Mouse (Mus musculus) spleen, adult 2 months (tissue): ENCODE data around the gene Glis3. TPM values are rescaled to one million over a fixed set of nuclear protein-coding genes. Genes with fewer than 3 reads are reported as not detected.

ENCODE experiments used
- DNase-seq, 2 experiments: peaks; one replicate each; pipeline versions ENCODE4 v3.0.0 to v3.0.0-alpha.2; 2012 to 2021; ENCODE audit warnings: low spot score in 2 of 2, low read depth in 1 of 2
- H3K27ac ChIP-seq: fragments of 200-500 bp; 2 replicates; pipeline ENCODE4 v1.5.1; 2012; ENCODE audit warnings: low read length, inconsistent platforms; ENCODE audit not compliant: insufficient read depth
- H3K27me3 ChIP-seq: fragments of 200-500 bp; 2 replicates; pipeline ENCODE4 v1.6.1; 2012; ENCODE audit warnings: mild to moderate bottlenecking, moderate library complexity, low read length, inconsistent platforms; ENCODE audit not compliant: control insufficient read depth, insufficient read depth
- H3K36me3 ChIP-seq: fragments of 200-500 bp; 2 replicates; pipeline ENCODE4 v1.6.1; 2012; ENCODE audit warnings: mild to moderate bottlenecking, low read length, inconsistent platforms; ENCODE audit not compliant: control insufficient read depth, insufficient read depth
- H3K4me1 ChIP-seq: fragments of 200-500 bp; 2 replicates; pipeline ENCODE4 v1.6.1; 2011; ENCODE audit warnings: inconsistent platforms; ENCODE audit not compliant: control insufficient read depth, insufficient read depth, insufficient read length
- H3K4me3 ChIP-seq: fragments of 200-500 bp; 2 replicates; pipeline ENCODE4 v1.5.1; 2011; ENCODE audit warnings: mild to moderate bottlenecking, inconsistent platforms; ENCODE audit not compliant: insufficient read depth, insufficient read length; ENCODE audit errors: extremely low read depth
- CTCF ChIP-seq: fragments of 200-500 bp; IDR thresholded peaks from 2 replicates; pipeline ENCODE4 v1.5.1; 2011; ENCODE audit warnings: mild to moderate bottlenecking, inconsistent platforms; ENCODE audit not compliant: insufficient read depth, insufficient read length, insufficient replicate concordance; ENCODE audit errors: extremely low read depth
- POLR2A ChIP-seq: fragments of 200-500 bp; IDR thresholded peaks from 2 replicates; pipeline ENCODE4 v1.6.1; 2011; ENCODE audit warnings: low read depth, low read length, inconsistent platforms
- whole genome bisulfite sequencing: fragments of 180-500 bp; shearing (Covaris S2); methylation state at CpG from one replicate; pipeline ENCODE4 v1.1.7; 2018; 5-methylcytosine and 5-hydroxymethylcytosine counted together
- polyA plus RNA-seq: library from polyadenylated mRNA; depleted of rRNA; stranded (reverse); fragments of >200 nt; gene quantifications from 2 replicates; pipeline ENCODE4 v1.2.3, GENCODE M21; 2012

Glis3 gene
- polyA plus RNA-seq, 1 experiment: 1.7 TPM

DNA sequence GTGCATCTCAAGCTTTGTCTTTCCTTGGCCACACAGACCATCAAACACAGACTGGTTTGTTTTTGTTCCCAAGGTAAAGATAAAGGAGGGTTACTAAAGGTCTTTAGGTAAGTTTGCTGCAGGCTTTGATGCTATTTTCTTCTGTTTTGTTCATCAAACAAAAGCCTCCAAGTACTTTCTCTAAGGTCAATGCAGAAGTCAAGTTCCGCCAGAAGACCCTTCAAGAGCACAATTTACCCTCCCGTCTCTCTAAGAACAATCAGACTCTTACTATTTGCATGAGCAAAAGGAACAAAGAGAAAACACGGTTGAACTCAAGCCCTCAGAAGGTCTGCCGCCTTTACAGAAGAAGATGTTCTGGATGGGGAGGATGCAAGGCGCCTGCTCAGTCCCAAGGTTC, 206.3 kb downstream of the Glis3 start:
- H3K27ac ChIP-seq: no peak overlapping the region
- TF ChIP-seq POLR2A: no peak
- TF ChIP-seq CTCF: no peak
- H3K4me1 ChIP-seq: no peaks in the 10 kb centered on the region
- DNase-seq: no peak
- no peaks in the 10 kb centered on the region for H3K27me3 ChIP-seq
- H3K4me3 ChIP-seq: no peak overlapping the region
- no peaks in the 10 kb centered on the region for H3K36me3 ChIP-seq
- 93% methylated on average over 5 of the region's 5 CpGs for WGBS

DNA sequence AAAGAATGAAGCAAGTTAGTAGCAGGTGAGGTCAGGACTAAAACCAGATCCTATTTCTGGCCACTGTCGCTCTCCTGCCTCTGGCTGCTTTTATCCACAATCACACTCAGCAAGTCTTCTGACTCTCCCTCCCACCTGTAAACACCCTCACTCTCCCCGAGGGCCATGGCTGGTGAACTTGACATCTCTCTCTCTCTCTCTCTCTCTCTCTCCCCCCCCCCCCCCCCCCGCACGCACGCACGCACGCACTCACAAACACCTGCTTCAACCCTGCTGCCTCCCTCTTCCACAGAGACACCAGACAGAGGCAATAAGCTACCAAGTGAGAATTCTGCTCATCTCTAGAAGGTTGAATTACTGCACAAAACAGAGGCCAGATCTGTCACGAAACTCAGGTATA, 208.7 kb downstream of the Glis3 start:
- Histone ChIP-seq H3K4me3 (no peak overlapping the region), H3K36me3 (no peaks in the 10 kb centered on the region), H3K27me3 (no peaks in the 10 kb centered on the region), H3K27ac (no peak overlapping the region), H3K4me1 (no peaks in the 10 kb centered on the region)
- TF ChIP-seq POLR2A: no peak
- DNase-seq: no peak
- WGBS: 91% methylated on average over 7 of the region's 8 CpGs

DNA sequence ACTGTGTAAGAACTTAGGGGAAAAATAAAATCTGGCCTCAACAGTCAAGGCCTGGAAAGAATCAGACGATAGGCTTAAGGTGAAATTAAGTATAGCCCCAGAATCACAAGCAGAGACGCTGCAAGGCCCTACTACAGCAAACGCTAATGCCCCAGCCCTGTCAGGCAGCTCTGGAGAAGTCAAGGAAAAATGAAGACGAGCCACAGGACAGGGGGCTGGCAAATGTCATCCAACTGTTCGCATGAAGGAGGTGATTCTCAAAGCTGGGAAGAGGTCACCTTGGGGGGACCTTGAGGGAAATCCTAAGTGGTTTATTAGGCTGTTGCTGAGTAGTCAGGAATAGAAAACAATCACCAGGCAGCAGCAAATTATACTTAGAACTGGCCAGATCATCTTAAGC, 214.1 kb downstream of the Glis3 start:
- H3K27ac ChIP-seq: no peak overlapping the region
- H3K4me1 ChIP-seq: no peaks in the 10 kb centered on the region
- DNase-seq: no peak

DNA sequence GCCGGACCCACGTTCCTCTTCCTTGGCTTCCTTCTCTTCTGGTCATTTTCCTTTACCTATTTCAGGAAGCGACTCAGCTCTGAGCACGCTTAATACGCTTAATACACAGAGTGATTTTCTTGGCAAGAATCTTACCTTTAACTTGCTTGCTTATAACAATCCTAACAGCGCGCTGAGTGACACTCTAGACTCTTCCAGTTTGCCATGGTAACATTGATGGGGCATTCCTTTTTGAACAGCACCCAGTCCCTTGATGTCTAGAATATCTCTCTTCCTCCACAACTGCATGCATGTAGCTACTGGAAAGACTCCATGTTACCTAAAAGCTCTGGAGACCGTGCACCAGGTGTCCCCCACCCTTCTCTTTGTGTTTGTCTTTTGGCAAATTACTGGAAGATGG, 225.5 kb downstream of the Glis3 start:
- Histone ChIP-seq H3K27me3 (no peaks in the 10 kb centered on the region), H3K4me1 (no peaks in the 10 kb centered on the region), H3K4me3 (no peak overlapping the region), H3K36me3 (no peaks in the 10 kb centered on the region), H3K27ac (no peak overlapping the region)
- 92% methylated on average over 8 of the region's 8 CpGs for WGBS
- DNase-seq: no peak
- no peak for TF ChIP-seq POLR2A
- no peak for TF ChIP-seq CTCF

More for the DNA sequence above, 214.1 kb downstream of the Glis3 start:
- no peak overlapping the region for H3K4me3 ChIP-seq
- TF ChIP-seq CTCF (no peak), POLR2A (no peak)
- no peaks in the 10 kb centered on the region for H3K36me3 ChIP-seq
- H3K27me3 ChIP-seq: no peaks in the 10 kb centered on the region
- 91% methylated on average over 5 of the region's 5 CpGs for WGBS

DNA sequence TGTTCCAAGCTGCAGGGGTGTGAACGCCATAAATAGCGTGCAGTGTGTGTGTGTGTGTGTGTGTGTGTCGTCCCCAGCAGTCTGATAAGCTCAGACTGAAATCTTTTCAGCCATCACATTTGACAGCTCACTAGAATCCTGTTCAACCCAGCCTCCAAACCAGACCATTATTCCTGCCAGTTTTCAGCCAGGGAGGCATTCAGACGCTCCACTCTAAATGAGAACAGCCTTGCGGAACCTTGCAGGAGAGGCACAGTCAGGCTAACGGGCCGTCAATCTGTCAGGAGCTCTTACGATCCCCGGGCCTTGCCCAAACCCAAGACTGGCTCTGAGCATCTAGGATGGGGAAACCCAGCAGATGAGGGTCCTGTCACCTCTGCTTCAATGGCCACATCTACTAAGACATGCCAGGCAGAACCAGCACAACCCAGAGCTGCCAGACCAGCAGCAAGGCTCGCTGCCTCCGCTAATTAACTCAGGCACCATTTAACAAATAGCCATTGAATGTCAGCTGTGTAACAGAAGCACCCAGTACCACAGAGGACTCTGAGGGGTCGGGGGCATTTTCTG, 226.8 kb downstream of the Glis3 start:
- 93% methylated on average over 12 of the region's 12 CpGs for WGBS
- Histone ChIP-seq H3K36me3 (no peaks in the 10 kb centered on the region), H3K27ac (no peak overlapping the region), H3K27me3 (no peaks in the 10 kb centered on the region), H3K4me1 (no peaks in the 10 kb centered on the region), H3K4me3 (no peak overlapping the region)
- no peak for DNase-seq
- no peak for TF ChIP-seq CTCF
- TF ChIP-seq POLR2A: no peak

DNA sequence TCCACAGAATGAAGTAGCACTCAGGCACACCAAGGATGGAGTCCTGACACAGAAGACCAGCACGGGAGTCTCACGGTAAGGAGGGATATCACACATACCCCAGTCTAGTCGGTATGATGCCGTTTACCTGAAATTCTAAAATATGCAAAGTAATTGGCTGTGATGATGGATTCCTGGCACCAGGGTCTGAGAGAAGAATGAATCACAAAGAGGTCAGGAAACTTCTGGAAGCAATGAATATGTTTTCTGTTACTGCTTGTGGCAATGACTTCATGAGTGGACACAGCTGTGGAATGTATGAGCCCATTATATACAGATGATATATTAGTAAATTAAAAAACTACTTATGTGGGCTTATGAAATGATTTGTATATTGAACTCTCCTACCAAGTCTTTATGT, 231.1 kb downstream of the Glis3 start:
- no peak for DNase-seq
- Histone ChIP-seq H3K4me1 (no peaks in the 10 kb centered on the region), H3K27me3 (no peaks in the 10 kb centered on the region), H3K27ac (no peak overlapping the region), H3K4me3 (no peak overlapping the region), H3K36me3 (no peaks in the 10 kb centered on the region)
- TF ChIP-seq POLR2A (no peak), CTCF (no peak)
- 95% methylated on average over 4 of the region's 4 CpGs for WGBS

DNA sequence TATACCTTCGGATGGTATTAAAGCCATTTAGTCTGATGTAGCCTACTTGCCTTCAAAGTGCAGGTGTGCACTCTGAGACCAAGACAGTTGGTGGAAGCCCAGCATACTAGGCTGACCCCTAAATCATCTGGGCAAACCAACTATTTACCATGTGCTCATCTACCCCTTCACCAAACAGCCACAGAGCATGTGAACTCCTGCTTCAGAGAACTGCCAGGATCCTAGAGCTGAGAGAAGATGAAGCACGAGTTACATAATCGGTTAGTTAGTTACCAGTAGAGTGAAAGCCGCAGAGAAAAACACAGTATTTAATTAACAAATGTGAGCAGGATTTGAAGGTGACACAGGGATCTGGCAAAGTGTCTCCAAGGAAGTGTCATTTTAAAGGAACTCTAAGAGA, 237.7 kb downstream of the Glis3 start:
- H3K4me3 ChIP-seq: no peak overlapping the region
- H3K27me3 ChIP-seq: no peaks in the 10 kb centered on the region
- no peak for DNase-seq
- no peaks in the 10 kb centered on the region for H3K36me3 ChIP-seq
- no peak for TF ChIP-seq CTCF
- WGBS: 87% methylated on average over 4 of the region's 4 CpGs
- H3K4me1 ChIP-seq: no peaks in the 10 kb centered on the region
- H3K27ac ChIP-seq: no peak overlapping the region

DNA sequence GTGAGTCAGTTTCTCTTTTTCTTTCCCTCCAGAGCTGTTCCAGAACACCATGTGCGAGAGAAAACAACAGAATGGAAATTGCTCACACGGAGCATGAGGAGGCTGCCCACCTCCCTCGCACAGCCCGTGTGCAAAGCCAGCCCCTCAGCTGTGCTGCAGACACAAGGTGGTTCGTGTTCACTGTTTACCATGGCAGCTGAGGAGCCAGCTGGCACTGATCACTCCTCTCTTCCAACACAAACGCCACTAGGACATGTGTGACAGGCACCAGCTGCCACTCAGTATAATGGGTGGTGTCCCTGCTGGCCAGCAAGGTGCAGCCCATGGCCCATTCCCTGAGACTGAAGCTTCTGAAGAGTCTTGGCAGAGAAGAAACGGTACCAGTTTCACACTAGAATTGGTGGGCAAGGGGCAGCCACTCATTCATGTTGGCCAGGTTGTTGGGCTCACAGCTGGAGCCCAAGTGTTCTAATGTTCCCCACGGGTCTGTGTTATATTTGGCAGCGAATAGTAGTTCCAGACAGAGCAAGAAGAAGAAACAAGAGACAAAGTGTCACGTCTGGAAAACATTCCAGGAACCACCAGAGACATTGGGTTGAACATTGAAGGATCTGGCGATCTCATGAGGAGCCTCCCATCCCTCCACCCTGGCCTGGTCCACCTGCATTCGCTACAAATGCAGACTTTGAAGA, 243.3 kb downstream of the Glis3 start:
- no peaks in the 10 kb centered on the region for H3K27me3 ChIP-seq
- H3K36me3 ChIP-seq: no peaks in the 10 kb centered on the region
- no peak for TF ChIP-seq POLR2A
- TF ChIP-seq CTCF: no peak
- H3K4me1 ChIP-seq: no peaks in the 10 kb centered on the region
- no peak overlapping the region for H3K27ac ChIP-seq
- DNase-seq: no peak
- no peak overlapping the region for H3K4me3 ChIP-seq
- WGBS: 81% methylated on average over 12 of the region's 12 CpGs
